Mouse (Mus musculus) monocyte, adult 5-6 weeks (primary cell): Measurements from ENCODE around the gene Ncoa4. TPM values are rescaled to one million over a fixed set of nuclear protein-coding genes. Genes with fewer than 3 reads are reported as not detected.
A peak's percentile ranks its signal among the peaks of the same experiment; 100 is the strongest.
"Not testable (repeated sequence)": the region's sequence is repeated elsewhere in the genome, so short reads cannot be mapped to it uniquely, and the experiment has no call there.

Source experiments
- ATAC-seq: fragments of 153-309, 156-312 bp; replicated peaks from 2 replicates; pipeline ENCODE4 v1.8.0; 2017; ENCODE audit warnings: mild to moderate bottlenecking; ENCODE audit not compliant: low TSS enrichment, insufficient number of reproducible peaks, severe bottlenecking, poor library complexity, low FRiP score
- total RNA-seq: library from RNA; stranded (forward); fragments of 200-1000, 200-491, 200-594 nt; gene quantifications from 3 replicates; pipeline ENCODE4 v1.2.3, GENCODE M21; 2017

Ncoa4 gene
- total RNA-seq, 1 experiment from 2014 or later = 83.4 TPM

DNA sequence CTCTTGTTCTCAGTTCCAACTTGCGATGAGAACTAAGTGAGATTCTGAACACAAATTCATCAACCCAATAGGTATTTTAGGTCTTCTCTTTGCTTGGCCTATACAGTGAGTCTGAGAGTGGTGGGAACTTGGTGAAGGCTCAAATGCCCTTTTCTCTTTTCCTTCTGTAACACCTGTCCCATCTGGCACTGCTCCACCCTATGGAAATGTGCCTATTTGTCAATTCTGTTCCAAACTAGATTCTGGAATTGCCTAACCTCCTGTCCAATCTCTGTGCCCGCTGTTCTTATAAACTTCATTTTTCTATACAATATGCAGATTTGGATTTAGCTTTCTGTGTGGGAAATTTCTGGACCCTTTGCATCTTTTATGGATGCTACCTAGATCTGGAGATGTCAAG lies 6.5 kb upstream of the Ncoa4 start:
- ATAC-seq = no peak

DNA sequence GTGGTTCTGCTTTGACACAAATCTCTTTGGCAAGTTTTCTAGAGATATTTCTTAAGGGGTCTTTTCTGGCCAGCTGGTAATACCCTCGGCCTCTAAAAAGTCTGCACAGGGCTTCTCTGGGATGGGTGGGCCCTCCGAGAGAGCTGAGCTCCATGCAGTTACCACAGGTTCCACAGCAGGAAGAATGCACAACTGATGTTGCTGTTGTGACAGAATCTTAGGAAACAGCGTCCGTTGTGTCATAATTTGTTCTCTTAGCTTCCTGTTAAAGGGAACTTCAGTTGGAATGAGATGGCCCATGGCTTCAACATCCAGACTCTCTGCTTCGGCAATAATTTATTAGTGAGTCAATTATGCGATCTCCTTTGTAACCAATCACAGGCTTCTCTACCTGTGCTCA lies 4.9 kb upstream of the Ncoa4 start:
- ATAC-seq = no peak

DNA sequence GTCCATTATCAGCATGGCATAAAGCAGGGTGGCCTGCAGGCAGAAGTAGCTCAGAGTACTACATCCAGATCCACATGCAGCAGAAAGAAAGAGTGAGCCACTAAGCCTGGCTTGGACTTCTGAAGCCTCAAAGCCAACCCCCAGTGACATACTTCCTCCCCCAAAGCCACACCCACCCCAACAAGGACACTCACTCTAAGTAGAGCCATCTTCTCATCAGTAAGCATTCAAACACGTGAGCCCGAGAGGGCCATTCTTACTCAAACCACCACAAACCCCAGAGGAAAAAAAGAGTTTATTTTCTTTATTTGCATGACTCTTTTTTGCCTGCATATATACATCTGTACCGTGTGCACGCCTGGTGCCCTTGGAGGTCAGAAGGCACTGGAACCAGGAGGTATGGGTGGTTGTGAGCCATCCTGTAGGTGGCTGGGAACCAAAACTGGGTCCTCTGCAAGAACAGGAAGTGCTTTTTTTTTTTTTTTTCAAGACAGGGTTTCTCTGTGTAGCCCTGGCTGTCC lies 455 bp upstream of the Ncoa4 start:
- ATAC-seq = peak; percentile 52; the same call in 1 of the 2 replicates

DNA sequence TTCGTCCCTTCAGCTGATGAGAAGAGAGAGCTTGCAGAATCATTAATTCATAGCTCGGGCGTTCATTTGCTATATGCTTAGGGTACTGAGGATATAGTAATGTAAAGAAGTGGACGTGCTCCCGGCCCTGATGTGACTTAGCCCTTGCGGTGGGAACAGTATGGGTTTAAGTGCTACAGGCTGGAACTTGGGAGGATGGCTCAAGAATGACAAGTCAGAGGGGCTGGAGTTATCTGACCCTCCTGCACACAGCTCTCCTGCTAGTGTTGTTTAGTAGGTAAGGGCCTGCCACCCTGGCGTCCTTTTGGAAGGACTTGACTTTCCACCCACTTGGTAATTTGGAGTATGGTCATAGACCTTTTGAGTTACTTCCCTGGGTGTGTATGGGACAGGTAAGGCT lies 898 bp downstream of the Ncoa4 start:
- ATAC-seq = no peak

DNA sequence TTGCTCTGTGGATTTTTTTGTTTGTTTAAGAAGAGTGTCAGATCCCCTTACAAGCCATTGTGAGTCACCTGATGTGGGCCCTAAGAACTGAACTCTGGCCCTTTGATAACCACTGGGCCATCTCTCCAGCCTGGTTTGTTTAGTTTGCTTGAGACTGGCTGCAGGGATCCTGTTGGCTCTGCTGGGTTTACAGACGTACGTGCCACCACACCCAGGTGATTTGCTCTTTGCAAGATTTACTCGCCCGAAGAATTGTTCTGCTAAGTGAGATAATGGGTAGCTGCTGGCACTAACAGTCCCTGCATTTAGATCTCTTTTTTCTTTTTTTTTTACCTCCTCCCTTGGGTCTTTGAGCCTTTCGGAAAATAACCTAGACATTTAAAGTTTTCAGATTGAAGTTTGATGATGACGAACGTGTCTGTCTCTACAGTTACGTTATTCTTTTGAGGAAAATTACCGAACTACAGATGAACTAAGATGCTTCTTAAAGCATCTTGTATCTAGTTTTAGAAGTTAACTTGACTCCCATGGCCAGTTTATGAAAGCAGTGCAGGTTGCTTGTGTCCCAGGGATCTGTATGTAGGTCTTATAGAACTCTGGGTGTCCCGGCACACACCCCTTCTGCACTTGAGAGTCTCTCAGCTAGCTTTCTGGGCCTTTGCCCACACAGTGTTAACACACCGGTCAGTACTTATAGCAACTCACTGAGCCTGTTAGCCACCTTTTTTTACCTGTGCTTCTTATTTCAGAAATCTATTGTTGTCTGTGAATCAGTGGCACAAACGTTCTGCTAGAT lies 1.6 kb downstream of the Ncoa4 start:
- ATAC-seq = no peak

DNA sequence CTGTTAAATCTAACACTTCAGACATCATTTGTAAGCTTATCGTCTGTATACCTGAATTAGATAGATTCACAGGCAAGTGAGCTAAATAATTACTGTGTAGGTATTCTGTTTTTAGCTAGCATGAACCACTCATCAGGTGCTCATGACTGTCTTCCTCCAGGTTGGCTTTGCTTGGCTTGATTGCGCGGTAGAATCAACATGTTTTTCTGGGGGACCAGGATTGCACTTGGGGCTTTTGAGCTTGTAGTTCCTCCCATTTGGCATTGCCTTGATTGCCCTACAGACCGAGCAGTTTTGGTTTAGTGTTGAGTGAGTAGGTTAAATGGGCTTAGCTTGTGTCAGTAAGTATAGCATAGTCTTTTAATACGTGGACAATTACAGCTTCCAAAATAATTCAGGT lies 2.6 kb downstream of the Ncoa4 start:
- ATAC-seq = no peak

DNA sequence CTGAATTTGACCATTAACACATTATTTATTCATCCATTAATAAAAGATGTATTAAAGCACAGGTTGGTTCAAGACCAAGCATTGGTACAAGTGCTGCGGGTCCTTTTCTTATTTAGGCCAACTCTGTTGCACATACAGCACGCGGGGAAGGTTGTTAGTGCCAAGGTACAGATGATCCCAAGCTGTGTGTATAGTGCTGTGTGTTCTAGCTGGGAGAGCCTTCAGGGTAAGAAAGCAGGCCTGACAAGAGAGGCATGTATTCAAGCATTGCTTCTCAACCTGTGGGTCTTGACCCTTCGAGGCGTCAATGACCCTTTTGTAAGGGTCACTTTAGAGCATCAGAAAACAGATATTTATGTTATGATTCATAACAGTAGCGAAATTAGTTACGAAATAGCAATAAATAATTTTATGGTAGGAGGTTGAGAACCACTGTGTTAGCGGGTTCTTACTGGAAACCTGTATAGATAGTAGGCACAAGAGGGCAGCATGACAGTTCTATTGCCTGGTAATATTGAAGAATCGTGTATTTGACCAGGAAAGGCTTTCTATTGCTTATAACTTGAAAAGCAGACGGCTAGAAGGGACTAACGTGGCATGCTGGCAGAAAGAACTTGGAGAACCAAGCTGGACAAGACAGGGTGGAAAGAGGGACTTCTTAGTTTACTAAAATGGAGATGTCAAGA lies 3.7 kb downstream of the Ncoa4 start:
- ATAC-seq = no peak

DNA sequence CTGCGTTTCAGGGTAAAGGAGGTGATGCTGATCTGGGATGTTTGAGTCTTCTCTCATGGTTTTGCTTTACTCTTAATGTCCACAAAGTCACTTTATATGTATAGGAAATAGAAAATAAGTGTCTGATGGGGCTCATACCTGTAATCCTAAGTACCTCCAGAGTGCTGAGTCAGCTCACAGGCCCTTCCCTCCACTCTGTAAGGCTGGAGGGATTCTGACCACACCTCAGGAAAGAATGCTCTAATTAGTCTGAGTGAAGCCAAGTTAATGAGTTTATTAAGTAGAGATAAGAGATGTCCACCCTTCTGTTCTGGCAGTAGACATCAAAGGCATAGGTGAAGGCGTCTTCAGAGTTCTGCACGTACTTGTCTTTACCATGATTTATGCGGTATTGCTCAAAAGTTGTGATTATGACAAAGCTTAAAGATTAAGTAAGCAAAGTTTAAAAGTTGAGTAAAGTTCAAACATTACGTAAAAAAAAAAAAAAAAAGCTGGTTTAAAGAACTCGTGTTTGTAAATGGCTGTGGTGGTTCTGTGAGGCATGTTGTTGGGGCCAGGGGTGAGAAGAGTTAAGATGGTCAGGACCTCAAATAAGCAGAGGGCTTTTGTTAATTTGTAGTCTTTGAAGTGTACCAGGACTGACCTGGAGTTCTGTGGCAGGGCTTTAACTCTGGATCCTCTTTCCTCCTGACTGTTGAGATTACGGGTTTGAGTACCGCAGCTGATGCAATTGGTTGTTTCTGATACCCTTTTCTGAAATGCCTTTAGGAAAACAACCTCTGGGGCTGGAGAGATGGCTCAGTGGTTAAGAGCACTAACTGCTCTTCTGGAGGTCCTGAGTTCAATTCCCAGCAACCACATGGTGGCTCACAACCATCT lies 4.7 kb downstream of the Ncoa4 start:
- ATAC-seq = no peak

DNA sequence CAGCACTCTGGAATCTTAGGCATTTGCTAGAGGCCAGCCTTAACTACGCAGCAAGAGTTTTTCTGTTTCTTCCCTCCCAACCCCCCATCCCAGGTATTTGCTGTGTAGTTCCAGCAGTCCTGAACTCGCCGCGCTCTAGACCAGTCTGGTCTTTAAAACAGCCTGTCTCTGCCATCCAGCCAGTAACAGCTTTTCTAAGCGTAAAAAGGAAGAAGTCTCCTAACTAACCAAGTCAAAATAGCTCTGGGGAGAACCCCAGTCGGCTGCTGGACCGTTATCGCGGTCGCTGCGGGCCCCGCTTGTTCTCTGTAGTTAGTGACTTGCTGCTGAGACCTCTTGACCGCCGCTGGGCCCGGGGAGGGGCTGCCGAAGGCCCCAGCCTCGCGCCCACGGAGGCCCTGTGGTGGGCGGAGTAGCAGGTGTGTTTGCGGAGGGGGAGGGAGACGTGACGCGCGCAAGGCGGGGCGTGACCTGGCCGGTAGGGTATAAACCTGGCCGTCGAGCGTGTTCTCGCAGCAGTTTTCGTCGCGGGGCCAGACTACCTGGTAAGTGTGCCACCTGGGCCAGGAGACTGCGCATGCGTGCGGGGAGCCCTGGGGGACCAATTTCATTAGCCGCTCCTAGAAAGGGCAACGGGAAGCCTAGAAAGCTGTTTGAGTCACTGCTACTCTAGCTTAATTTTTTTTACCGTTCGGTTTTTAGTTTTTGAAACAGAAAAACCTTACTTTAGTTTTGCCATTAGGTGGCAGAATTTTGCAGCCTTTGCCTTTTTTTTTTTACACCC lies 5.8 kb downstream of the Ncoa4 start:
- ATAC-seq = peak; percentile 51

DNA sequence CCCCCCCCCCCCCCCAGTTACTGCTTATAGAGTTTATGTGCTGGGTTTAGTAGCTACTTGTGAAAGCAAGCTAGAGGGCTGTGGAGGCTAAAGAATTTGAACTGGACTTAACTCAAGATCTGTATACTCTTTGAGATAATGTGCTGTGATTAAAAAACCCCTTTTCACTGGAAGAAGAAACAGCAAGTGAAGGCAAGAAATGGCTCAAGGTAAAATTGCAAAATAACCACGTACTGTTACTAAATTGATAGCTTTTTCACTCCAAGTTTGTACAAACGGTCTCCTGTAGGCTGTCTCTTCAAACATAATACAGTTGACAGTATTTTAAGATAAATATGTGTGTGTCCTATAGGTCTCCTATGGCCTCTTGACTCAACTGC lies 6.4 kb downstream of the Ncoa4 start:
- no peak for ATAC-seq

DNA sequence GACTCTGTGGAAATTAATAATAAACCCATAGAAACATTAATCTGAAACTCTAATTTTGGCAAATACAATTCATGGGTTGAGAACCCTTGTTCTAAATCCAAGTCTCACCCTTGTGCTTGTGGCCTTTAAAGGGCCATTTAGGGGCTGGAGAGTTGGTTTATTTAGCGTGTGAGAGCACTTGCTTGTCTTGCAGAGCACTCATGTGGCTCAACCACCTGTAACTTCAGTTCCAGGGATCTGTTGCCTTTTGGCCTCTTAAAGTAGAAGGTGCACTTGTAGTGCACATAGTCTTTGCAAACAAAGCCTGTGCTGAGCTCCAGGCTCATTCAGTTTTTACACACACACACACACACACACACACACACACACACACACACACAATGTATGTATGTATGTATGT lies 7.2 kb downstream of the Ncoa4 start:
- ATAC-seq = no peak

DNA sequence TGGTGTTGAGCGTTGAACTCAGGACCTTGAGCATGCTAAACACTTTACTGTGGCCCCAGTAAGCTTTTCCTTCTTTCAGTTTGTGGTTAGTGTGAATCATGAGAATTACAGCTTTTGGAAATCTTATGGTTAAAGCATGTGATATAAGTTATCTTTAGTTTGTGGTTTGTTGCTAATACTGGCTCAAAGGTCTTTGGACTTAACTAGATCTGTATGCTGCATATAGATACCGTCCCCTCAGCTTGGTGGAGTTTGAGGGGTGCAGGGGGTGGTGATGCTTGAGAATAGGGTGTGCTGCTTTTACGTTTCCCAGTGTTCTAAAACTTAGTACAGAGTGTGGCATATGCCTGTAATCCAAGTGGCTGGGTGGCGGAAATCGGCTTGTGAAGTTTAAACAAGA lies 7.7 kb downstream of the Ncoa4 start:
- ATAC-seq = no peak

DNA sequence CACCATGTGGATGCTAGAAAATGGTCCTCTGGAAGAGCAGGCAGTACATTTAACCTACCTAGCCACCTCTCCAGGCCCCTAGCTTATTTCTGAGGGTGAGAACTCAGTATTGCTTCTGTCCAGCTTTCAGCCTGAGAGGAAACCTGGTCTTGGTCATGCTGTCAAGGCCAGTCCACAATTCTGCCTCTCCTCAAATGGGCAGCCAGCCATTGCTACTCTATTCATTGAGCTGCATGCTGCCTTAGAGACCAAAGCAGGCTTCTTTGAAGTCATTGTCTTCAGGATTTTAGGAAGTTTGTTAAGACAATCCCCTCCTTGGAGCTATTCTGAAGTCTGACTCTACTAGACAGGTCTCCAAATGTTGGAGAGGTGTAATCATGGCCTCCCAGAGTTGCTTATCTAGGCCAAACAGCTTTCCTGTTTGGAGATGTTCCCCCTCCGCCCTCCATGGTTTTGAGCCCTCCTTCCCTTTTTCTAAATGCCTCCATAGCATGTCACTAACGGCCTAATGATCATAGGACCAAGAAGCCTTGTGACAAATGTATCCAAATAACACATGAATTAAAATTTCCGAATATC lies 9.1 kb downstream of the Ncoa4 start:
- no peak for ATAC-seq

DNA sequence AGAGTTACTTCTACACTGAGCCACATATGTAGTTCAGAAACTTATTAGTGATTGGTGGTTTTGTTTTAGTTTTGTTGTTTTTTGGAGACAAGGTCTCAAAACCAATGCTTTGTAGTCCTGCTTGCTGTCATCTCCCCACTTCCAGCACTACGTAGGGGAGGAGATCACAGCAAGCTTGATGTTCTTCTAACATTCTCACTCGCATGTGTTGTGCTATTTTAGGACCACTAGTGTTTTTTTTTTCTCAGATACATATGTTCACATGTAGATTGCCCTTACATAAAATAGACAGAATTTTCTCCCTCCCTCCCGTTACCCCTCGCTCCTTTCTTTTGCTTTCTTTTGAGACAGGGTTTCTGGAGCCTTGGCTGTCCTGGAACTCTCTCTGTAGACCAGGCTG lies 10.5 kb downstream of the Ncoa4 start:
- no peak for ATAC-seq

DNA sequence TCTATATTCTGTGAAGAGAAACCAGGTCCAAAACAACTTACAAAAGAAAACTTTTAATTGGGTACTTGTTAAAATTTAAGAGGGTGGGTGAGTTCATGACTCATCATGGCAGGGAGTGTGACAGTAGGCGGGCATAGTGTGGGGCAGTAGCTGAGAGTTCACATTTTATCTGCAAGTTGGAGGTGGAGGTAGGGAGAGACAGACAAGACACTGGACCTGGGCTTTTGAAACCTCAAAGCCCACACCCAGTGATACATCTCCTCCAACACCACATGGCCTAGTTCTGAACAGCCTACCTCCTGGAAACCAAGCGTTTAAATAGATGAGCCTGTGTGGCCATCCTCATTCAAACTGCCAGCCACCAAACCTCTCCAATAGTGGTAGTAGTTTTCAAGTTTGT lies 15.6 kb downstream of the Ncoa4 start:
- ATAC-seq = no peak

DNA sequence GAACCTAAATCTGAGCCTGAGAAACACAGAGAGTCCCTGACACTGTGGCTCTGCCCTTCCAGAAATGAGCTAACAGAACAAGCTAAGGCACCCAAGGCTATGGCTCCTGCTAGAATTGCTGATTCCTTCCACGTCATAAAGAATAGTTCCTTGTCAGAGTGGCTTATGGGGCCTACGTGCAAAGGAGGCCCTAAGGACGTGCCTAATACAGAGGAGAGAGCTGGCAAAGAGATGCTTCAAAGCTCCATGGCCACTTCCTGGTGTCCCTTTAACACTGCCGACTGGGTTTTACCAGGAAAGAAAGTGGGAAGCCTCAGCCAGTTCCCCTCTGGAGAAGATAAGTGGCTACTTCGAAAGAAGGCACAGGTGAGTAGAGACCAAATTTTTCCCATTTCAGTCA lies 16.9 kb downstream of the Ncoa4 start:
- not testable (repeated sequence) for ATAC-seq

DNA sequence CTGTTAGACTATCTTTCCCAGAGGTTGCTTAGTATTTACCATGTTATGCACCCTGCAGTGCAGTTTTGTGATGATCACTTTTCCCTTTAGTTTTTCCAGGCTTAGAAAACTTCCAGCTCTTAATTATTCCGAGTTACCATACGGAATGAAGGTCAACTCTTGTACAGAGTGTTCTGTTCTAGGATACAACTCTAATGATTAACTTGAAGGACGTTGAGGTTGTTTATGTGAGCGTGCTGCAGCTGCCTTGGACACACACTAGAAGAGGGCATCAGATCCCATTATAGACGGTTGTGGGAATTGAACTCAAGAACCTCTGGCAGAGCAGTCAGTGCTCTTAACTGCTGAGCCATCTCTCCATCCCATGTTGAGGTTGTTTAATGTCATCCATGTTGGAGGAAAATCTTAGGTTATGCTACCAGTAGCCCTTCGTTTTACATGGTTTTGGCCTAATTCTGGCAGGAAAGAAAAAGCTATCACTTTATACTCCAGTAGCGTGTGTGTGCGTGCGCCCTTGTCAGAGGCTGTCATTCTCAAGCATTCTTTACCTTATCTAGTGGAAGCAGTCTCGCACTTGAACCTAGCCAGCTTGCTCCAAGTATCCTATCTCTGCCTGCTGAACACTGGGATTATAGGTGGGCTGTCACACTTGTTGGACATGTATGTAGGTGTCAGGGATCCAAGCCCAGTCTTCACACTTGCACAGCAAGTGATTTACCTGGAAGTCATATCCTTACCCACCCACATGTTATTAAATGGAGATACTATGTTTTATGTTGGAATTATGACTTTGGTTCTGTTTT lies 19.9 kb downstream of the Ncoa4 start:
- no peak for ATAC-seq

DNA sequence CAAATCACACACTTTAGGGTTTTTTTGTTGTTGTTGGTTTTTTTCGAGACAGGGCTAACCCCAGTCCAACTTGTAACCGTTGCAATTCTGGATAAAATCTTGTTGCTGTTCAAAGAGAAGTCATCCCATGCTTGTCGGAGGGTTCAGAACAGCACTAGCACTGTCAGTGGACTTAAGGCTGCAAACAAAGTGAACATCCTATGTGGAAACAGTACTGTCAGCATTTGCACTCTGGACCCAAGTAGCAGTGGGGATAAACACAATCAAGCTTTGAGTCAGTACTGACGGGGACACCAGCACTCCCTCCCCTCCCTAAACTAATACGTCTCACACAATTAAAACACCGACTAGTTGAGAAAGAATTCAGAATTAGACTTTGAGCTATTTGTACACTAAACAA lies 21.2 kb downstream of the Ncoa4 start:
- no peak for ATAC-seq
